Mouse (Mus musculus): ENCODE results near the gene Styxl1. TPM values are rescaled to one million over a fixed set of nuclear protein-coding genes. Genes with fewer than 3 reads are reported as not detected.

Styxl1 gene
- polyA plus RNA-seq, 1 experiment: not detected

DNA sequence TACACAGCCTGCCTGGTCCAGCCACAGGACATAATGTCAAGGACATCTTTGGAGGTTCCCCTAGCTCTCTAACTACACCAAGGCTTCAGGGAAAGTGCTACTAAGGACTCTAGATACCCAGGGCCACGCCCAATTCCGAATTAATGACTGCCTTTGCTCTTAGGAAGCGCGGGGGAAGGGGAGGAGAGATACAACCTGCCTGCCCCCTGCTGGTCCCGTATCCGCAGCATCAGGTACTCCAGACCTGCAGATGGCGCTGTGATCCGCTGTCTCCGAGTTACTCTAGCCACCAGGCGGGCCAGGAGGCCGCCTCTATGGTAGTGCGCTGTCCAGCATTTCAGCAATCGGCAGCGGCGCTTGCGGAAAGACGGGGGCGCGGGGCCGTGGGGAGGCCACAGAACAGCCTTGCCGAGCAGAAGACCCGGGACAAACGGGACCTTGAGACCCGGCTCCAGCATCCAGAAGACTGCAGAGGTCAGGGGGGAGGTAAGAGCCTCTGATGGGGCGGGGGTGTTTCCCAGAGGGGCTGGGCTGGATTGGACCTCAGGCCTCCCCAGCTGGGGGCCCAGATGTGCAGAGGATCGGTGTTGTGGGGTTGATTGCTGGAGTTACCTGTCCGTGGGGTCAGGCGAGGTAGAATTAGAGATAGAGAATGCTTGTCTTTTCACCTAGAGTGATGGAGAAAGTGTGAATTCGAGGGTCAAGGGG, 28.5 kb upstream of the Styxl1 start, which contains the start of gene Srrm3:
Gene Srrm3, plus strand, starts transcription at position 336 of the 708 bp plus-strand sequence.
- no peak within 1 kb of the TSS for H3K4me3 ChIP-seq (ENCODE audit: extremely low read depth, insufficient read depth, insufficient read length)
- no peaks in the 10 kb centered on the region for H3K36me3 ChIP-seq (ENCODE audit: control insufficient read depth, insufficient read depth, low read length)
- H3K27me3 ChIP-seq (ENCODE audit: control insufficient read depth, insufficient read depth, low read length): peaks cover 1% of the 10 kb centered on the region; the same call in 1 of the 2 replicates
- peak; percentile 79 to 83 for DNase-seq (ENCODE audit: low read depth in 1 of 2, low spot score in 2 of 2)
- H3K4me1 ChIP-seq (ENCODE audit: control insufficient read depth, insufficient read depth, insufficient read length): no peaks in the 10 kb centered on the region
- H3K27ac ChIP-seq (ENCODE audit: insufficient read depth, low read length): no peak within 1 kb of the TSS
- TF ChIP-seq CTCF (IDR thresholded peaks at IDR 0.05; ENCODE audit: extremely low read depth, insufficient read depth, insufficient read length, insufficient replicate concordance) (peak; percentile 100), POLR2A (IDR thresholded peaks at IDR 0.05; ENCODE audit: low read depth, low read length) (no peak)
- 6% methylated on average over 29 of the region's 29 CpGs for WGBS

DNA sequence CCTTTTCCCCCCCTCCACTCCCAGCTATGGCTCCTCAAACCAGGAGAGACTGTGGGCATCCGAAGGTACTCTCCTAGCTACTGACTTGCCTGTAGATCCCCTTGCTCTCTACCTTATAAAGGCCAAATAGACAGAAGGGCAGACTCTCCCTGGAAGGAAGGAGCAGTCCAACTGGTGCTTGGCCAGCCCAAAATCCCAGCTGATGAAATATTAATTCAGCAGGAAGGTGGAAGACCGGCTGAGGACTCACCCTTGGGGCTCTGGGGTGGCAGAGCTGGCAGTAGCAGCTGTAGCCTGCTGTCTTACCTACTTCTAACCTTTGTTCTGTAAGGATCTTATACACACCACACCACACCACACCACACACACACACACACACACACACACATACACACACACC, 26.6 kb upstream of the Styxl1 start:
- peaks cover 1% of the 10 kb centered on the region; the same call in 1 of the 2 replicates for H3K27me3 ChIP-seq (ENCODE audit: control insufficient read depth, insufficient read depth, low read length)
- no peak overlapping the region for H3K27ac ChIP-seq (ENCODE audit: insufficient read depth, low read length)
- no peak for DNase-seq (ENCODE audit: low read depth in 1 of 2, low spot score in 2 of 2)
- no peaks in the 10 kb centered on the region for H3K36me3 ChIP-seq (ENCODE audit: control insufficient read depth, insufficient read depth, low read length)
- 51% methylated on average over 2 of the region's 2 CpGs for WGBS
- no peak overlapping the region for H3K4me3 ChIP-seq (ENCODE audit: extremely low read depth, insufficient read depth, insufficient read length)
- no peaks in the 10 kb centered on the region for H3K4me1 ChIP-seq (ENCODE audit: control insufficient read depth, insufficient read depth, insufficient read length)
- TF ChIP-seq POLR2A (IDR thresholded peaks at IDR 0.05; ENCODE audit: low read depth, low read length) (no peak), CTCF (IDR thresholded peaks at IDR 0.05; ENCODE audit: extremely low read depth, insufficient read depth, insufficient read length, insufficient replicate concordance) (no peak)

DNA sequence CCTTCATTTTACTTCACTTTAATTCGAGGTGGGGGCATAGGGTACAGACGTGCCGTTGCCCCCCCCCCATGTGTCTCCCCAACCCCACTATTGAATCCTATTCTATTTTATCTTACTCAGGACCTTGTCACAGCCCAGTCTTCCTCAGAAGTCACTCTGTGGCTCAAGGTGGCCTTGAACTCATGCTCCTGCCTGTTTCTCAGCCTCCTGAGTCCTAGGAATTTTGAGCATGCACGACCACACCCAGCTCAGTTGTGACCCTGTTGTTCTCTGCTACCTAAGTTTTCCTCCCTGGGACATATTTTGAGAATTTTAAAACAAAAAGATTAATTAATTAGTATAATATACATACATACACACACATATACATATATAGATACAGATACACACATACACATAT, 25.5 kb upstream of the Styxl1 start:
- WGBS: 68% methylated on average over 4 of the region's 4 CpGs
- no peaks in the 10 kb centered on the region for H3K36me3 ChIP-seq (ENCODE audit: control insufficient read depth, insufficient read depth, low read length)
- H3K27ac ChIP-seq (ENCODE audit: insufficient read depth, low read length): no peak overlapping the region
- H3K27me3 ChIP-seq (ENCODE audit: control insufficient read depth, insufficient read depth, low read length): peaks cover 1% of the 10 kb centered on the region; the same call in 1 of the 2 replicates
- no peak overlapping the region for H3K4me3 ChIP-seq (ENCODE audit: extremely low read depth, insufficient read depth, insufficient read length)
- TF ChIP-seq POLR2A (IDR thresholded peaks at IDR 0.05; ENCODE audit: low read depth, low read length) (no peak), CTCF (IDR thresholded peaks at IDR 0.05; ENCODE audit: extremely low read depth, insufficient read depth, insufficient read length, insufficient replicate concordance) (no peak)
- H3K4me1 ChIP-seq (ENCODE audit: control insufficient read depth, insufficient read depth, insufficient read length): no peaks in the 10 kb centered on the region
- DNase-seq (ENCODE audit: low read depth in 1 of 2, low spot score in 2 of 2): no peak

DNA sequence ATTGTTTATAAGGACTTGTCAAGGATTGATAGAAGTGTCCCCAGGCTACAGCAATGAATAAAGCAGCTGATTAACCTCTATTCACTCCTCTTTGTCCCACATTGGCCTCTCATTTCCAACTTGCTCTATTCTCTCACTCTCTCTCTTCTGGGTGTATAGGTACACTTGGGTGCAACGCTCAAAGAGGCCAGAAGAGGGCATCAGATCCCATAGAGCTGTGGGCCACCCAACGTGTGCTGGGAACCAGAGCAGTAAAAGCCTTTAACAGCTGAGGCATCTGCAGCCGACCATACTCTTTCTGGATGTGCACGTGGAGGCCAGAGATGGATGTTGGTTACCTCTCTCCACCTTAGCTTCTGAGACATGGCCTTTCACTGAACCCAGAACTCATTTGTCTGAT, 24.9 kb upstream of the Styxl1 start:
- H3K4me1 ChIP-seq (ENCODE audit: control insufficient read depth, insufficient read depth, insufficient read length): no peaks in the 10 kb centered on the region
- no peak overlapping the region for H3K4me3 ChIP-seq (ENCODE audit: extremely low read depth, insufficient read depth, insufficient read length)
- no peak for TF ChIP-seq CTCF (IDR thresholded peaks at IDR 0.05; ENCODE audit: extremely low read depth, insufficient read depth, insufficient read length, insufficient replicate concordance)
- no peak for TF ChIP-seq POLR2A (IDR thresholded peaks at IDR 0.05; ENCODE audit: low read depth, low read length)
- WGBS: 62% methylated on average over 4 of the region's 4 CpGs
- peaks cover 1% of the 10 kb centered on the region; the same call in 1 of the 2 replicates for H3K27me3 ChIP-seq (ENCODE audit: control insufficient read depth, insufficient read depth, low read length)
- no peak for DNase-seq (ENCODE audit: low read depth in 1 of 2, low spot score in 2 of 2)
- H3K36me3 ChIP-seq (ENCODE audit: control insufficient read depth, insufficient read depth, low read length): no peaks in the 10 kb centered on the region
- H3K27ac ChIP-seq (ENCODE audit: insufficient read depth, low read length): no peak overlapping the region

DNA sequence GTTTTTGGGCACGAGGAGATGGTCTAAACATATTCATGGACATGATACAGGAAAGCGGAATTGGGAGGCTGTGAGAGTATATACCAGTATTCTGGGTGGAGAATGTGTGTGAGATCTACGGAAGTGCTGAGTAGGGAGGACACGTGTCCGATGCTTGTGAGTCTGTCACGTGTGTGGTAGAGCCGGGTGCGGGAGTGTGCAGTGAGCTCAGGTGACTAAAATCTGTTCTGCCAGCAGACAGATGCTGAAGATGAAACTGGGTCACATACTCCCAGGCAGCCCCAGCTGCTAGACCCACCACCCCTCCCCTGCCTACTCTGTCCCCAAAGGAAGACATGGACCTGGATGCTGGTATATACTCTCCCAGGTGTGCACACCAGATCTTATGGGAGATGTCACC, 24.5 kb upstream of the Styxl1 start:
- H3K4me3 ChIP-seq (ENCODE audit: extremely low read depth, insufficient read depth, insufficient read length): no peak overlapping the region
- H3K36me3 ChIP-seq (ENCODE audit: control insufficient read depth, insufficient read depth, low read length): no peaks in the 10 kb centered on the region
- no peak overlapping the region for H3K27ac ChIP-seq (ENCODE audit: insufficient read depth, low read length)
- TF ChIP-seq POLR2A (IDR thresholded peaks at IDR 0.05; ENCODE audit: low read depth, low read length): no peak
- TF ChIP-seq CTCF (IDR thresholded peaks at IDR 0.05; ENCODE audit: extremely low read depth, insufficient read depth, insufficient read length, insufficient replicate concordance): no peak
- WGBS: 91% methylated on average over 8 of the region's 8 CpGs
- H3K27me3 ChIP-seq (ENCODE audit: control insufficient read depth, insufficient read depth, low read length): peaks cover 1% of the 10 kb centered on the region; the same call in 1 of the 2 replicates
- no peaks in the 10 kb centered on the region for H3K4me1 ChIP-seq (ENCODE audit: control insufficient read depth, insufficient read depth, insufficient read length)
- no peak for DNase-seq (ENCODE audit: low read depth in 1 of 2, low spot score in 2 of 2)

DNA sequence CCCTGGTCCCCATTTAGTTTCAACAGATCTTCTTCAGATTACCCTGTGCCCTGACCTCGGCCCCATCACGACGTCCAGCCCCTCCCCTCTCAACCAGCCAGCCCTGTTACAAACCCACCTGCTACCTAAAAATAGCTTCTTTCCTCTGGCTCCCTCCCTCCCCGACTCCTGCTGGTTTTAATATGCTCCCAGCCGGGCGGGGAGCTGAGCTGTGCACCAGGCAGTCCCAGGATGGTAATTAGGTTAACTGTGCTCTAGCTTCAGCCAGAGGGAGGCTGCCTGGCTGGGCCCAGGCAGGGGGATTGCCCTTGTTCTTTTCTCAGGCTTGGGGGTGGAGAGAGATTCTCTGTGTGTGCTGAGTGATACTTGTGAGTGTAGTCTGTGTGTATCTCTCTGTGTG, 22.7 kb upstream of the Styxl1 start:
- Histone ChIP-seq H3K4me3 (ENCODE audit: extremely low read depth, insufficient read depth, insufficient read length) (no peak overlapping the region), H3K4me1 (ENCODE audit: control insufficient read depth, insufficient read depth, insufficient read length) (no peaks in the 10 kb centered on the region), H3K27me3 (ENCODE audit: control insufficient read depth, insufficient read depth, low read length) (peaks cover 1% of the 10 kb centered on the region; the same call in 1 of the 2 replicates), H3K36me3 (ENCODE audit: control insufficient read depth, insufficient read depth, low read length) (no peaks in the 10 kb centered on the region), H3K27ac (ENCODE audit: insufficient read depth, low read length) (no peak overlapping the region)
- TF ChIP-seq CTCF (IDR thresholded peaks at IDR 0.05; ENCODE audit: extremely low read depth, insufficient read depth, insufficient read length, insufficient replicate concordance): no peak
- WGBS: 7% methylated on average over 6 of the region's 6 CpGs
- DNase-seq (ENCODE audit: low read depth in 1 of 2, low spot score in 2 of 2): no peak

DNA sequence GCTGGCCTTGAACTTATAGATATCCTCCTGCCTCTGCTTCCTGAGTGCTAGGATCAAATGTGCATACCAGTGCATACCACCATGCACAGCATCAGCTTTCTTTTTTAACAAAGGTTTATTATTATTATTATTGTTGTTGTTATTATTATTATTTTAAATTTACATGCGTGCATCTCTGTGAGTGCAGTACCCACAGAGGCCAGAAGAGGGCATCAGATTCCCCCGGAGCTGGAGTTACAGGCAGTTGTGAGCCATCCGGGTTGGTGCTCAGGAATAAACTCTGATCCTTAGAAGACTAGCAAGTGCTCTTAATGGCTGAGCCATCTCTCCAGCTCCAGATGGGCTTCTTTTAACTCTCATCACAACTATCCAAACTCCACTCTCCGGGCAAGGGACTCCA, 21.6 kb upstream of the Styxl1 start:
- Histone ChIP-seq H3K27me3 (ENCODE audit: control insufficient read depth, insufficient read depth, low read length) (peaks cover 1% of the 10 kb centered on the region; the same call in 1 of the 2 replicates), H3K4me3 (ENCODE audit: extremely low read depth, insufficient read depth, insufficient read length) (no peak overlapping the region), H3K36me3 (ENCODE audit: control insufficient read depth, insufficient read depth, low read length) (no peaks in the 10 kb centered on the region), H3K4me1 (ENCODE audit: control insufficient read depth, insufficient read depth, insufficient read length) (peaks cover under 1% of the 10 kb centered on the region; the same call in 1 of the 2 replicates), H3K27ac (ENCODE audit: insufficient read depth, low read length) (no peak overlapping the region)
- no peak for TF ChIP-seq POLR2A (IDR thresholded peaks at IDR 0.05; ENCODE audit: low read depth, low read length)
- TF ChIP-seq CTCF (IDR thresholded peaks at IDR 0.05; ENCODE audit: extremely low read depth, insufficient read depth, insufficient read length, insufficient replicate concordance): no peak
- DNase-seq (ENCODE audit: low read depth in 1 of 2, low spot score in 2 of 2): no peak
- WGBS: 47% methylated on average over 4 of the region's 4 CpGs
